Mouse (Mus musculus) cortical plate, adult 2 months (tissue): ENCODE results near the gene Doc2g. TPM values are rescaled to one million over a fixed set of nuclear protein-coding genes. Genes with fewer than 3 reads are reported as not detected.

Experiments
- H3K27ac ChIP-seq: fragments of 200-500 bp; 2 replicates; pipeline ENCODE4 v1.5.1; 2012; ENCODE audit warnings: low read length, control low read depth, inconsistent platforms; ENCODE audit not compliant: insufficient read depth
- H3K4me1 ChIP-seq: fragments of 200-500 bp; 2 replicates; pipeline ENCODE4 v1.6.1; 2011; ENCODE audit warnings: low read length; ENCODE audit not compliant: control insufficient read depth, insufficient read depth
- H3K4me3 ChIP-seq: fragments of 200-500 bp; 2 replicates; pipeline ENCODE4 v1.5.1; 2011; ENCODE audit warnings: mild to moderate bottlenecking, low read length, control low read depth; ENCODE audit not compliant: insufficient read depth
- CTCF ChIP-seq: fragments of 200-500 bp; IDR thresholded peaks from 2 replicates; pipeline ENCODE4 v1.5.1; 2011; ENCODE audit warnings: mild to moderate bottlenecking, control low read depth, low read length; ENCODE audit not compliant: insufficient read depth; ENCODE audit errors: extremely low read depth
- POLR2A ChIP-seq: fragments of 200-500 bp; IDR thresholded peaks from 2 replicates; pipeline ENCODE4 v1.6.1; 2011; ENCODE audit warnings: mild to moderate bottlenecking, low read length, control low read depth; ENCODE audit not compliant: insufficient read depth; ENCODE audit errors: extremely low read depth
- polyA plus RNA-seq: library from polyadenylated mRNA; depleted of rRNA; stranded (reverse); fragments of >200 nt; gene quantifications from 2 replicates; pipeline ENCODE4 v1.2.3, GENCODE M21; 2012

The Doc2g gene
- polyA plus RNA-seq, 1 experiment = 9.4 TPM

- no peaks in the 10 kb centered on the region for H3K4me1 ChIP-seq
- TF ChIP-seq POLR2A = no peak
- no peak for TF ChIP-seq CTCF
- no peak overlapping the region for H3K4me3 ChIP-seq
- no peak overlapping the region for H3K27ac ChIP-seq
These were observed 5.9 kb upstream of the Doc2g start for GRCm38 (mm10) chr19:3997231-3997630.

- no peak for TF ChIP-seq POLR2A
- TF ChIP-seq CTCF = no peak
These were observed 4.8 kb upstream of the Doc2g start for GRCm38 (mm10) chr19:3998335-3998734.

DNA sequence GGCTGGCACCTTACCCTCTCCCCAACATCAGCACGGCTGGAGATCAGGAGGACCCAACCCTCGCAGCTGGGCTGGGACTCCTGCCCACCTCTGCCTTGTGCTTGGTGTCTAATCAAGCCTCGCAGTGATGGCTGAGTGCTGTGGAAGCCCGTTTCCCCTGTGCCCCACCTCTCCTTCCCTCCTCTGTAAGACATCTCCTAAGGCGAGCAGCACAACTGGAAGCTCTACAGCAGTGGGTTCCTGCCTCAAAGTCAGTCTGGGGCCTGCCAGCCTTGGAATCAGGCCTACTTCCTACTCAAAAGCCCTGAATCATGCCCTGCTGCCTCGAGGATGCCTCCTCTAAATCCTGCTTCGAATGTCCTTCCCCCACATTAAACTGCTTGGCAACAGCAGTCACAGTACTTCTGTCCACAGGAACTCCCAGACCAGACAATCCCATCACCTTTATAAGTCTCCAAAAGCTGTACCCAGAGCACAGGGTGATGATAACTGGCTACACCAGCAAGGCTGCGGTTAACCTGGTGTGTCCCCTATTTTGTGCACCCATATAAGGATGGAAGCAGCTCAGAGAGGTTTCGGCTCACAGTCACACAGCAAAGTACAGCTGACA is 3.9 kb upstream of the Doc2g start:
- Histone ChIP-seq H3K4me1 (no peaks in the 10 kb centered on the region), H3K4me3 (no peak overlapping the region), H3K27ac (no peak overlapping the region)
- TF ChIP-seq CTCF (no peak), POLR2A (no peak)

More at GRCm38 (mm10) chr19:3998335-3998734, 4.8 kb upstream of the Doc2g start:
- Histone ChIP-seq H3K27ac (no peak overlapping the region), H3K4me1 (no peaks in the 10 kb centered on the region), H3K4me3 (no peak overlapping the region)

- Histone ChIP-seq H3K4me1 (no peaks in the 10 kb centered on the region), H3K27ac (peak within 1 kb of the TSS; percentile 88), H3K4me3 (peak within 1 kb of the TSS; percentile 51)
- TF ChIP-seq CTCF (peak; percentile 75), POLR2A (peak; percentile 75; the same call in 1 of the 2 replicates)
These were observed 2.8 kb upstream of the Doc2g start, which contains the start of the genes Nudt8 and Gm49405 for GRCm38 (mm10) chr19:4000119-4000900. Nudt8 (plus strand) TSS chr19:4000580. Gm49405 (plus strand) TSS chr19:4000626.

DNA sequence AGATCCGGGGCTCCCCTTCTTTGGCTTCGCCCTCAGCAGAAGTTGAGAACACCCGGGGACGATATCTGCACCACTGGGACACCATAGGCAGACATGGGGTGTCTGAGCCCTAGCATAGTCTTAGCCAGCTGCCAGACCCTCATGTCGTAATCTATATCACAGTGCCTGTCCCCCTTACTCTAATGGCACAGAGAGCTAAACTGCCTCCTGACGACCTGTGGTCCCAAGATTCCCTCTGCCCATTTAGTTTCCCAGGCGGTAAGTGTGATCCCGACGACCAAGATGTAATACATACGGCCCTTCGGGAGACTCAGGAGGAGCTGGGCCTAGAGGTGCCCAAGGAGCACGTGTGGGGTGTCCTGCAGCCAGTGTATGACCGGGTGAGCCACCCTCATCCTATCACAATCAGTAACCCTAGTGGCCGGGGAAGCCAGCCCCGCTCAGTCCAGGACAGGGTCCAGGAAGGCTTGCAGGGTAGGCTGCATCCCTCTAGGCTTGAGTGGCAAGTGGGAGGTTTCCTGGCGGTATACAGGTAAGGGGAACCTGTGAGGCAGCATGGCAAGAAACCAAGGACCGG is 2.1 kb upstream of the Doc2g start:
- H3K4me3 ChIP-seq = peak overlapping the region; percentile 51
- no peak for TF ChIP-seq POLR2A
- TF ChIP-seq CTCF = no peak
- no peaks in the 10 kb centered on the region for H3K4me1 ChIP-seq
- no peak overlapping the region for H3K27ac ChIP-seq

DNA sequence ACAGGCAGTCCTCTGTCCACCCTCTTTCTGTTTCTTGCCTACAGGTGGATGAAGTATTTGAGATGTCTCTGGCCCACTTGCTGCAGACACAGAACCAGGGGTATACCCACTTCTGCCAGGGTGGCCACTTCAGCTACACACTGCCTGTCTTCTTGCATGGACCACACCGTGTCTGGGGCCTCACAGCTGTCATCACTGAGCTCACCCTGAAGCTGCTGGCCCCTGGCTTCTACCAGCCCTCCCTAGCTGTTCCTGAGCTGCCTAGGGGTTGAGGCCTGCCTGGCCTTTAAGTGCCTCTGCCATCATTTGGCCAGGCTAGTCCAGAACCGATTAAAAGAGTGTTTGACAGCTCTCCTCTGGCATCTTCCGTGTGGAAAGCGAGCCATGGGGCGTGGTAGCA is 1.4 kb upstream of the Doc2g start:
- no peaks in the 10 kb centered on the region for H3K4me1 ChIP-seq
- H3K27ac ChIP-seq = no peak overlapping the region
- TF ChIP-seq POLR2A = no peak
- TF ChIP-seq CTCF = no peak
- no peak overlapping the region for H3K4me3 ChIP-seq

- no peak for TF ChIP-seq CTCF
- no peak for TF ChIP-seq POLR2A
- no peaks in the 10 kb centered on the region for H3K4me1 ChIP-seq
- no peak overlapping the region for H3K4me3 ChIP-seq
These were observed 528 bp downstream of the Doc2g start for GRCm38 (mm10) chr19:4003641-4004040.

DNA sequence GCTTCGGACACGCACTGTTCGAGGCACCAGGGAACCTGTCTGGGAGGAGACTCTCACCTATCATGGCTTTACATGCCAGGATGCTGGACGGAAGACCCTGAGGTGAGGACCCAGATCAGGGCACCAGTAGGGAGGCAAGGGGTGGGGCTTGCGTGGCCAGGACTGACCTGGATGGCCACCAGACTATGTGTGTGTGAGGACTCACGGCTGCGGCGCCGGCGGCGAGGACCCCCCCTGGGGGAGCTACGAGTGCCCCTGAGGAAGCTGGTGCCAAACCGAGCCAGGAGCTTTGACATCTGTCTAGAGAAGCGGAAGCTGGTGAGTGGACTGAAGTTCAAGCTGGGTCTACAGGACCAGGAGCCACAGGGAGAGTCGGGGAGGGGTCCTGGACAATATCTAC is 1.2 kb downstream of the Doc2g start:
- Histone ChIP-seq H3K27ac (no peak overlapping the region), H3K4me3 (no peak overlapping the region), H3K4me1 (no peaks in the 10 kb centered on the region)
- no peak for TF ChIP-seq POLR2A
- TF ChIP-seq CTCF = no peak

More at GRCm38 (mm10) chr19:4003641-4004040, 528 bp downstream of the Doc2g start:
- H3K27ac ChIP-seq = no peak overlapping the region

- H3K27ac ChIP-seq = no peak overlapping the region
- no peaks in the 10 kb centered on the region for H3K4me1 ChIP-seq
- H3K4me3 ChIP-seq = no peak overlapping the region
- TF ChIP-seq CTCF (no peak), POLR2A (no peak)
These were observed 2.0 kb downstream of the Doc2g start for GRCm38 (mm10) chr19:4005091-4005490.
